Mouse (Mus musculus) heart, postnatal 25 days (tissue): Measurements from ENCODE around the gene Naa38. TPM values are rescaled to one million over a fixed set of nuclear protein-coding genes. Genes with fewer than 3 reads are reported as not detected.
"Not testable (repeated sequence)": the region's sequence is repeated elsewhere in the genome, so short reads cannot be mapped to it uniquely, and the experiment has no call there.

Experiments used
- DNase-seq: peaks from one replicate; pipeline ENCODE4 v3.0.0; 2022; ENCODE audit warnings: low spot score
- intact Hi-C: fragments of 180-260 bp; cut with DNase I; formaldehyde crosslinking; loops from one replicate; pipeline ENCODE4 v1.15.1; 2025
- total RNA-seq, 2 experiments: library from RNA; stranded (reverse); gene quantifications; 2 replicates each; pipeline ENCODE4 v1.2.3; 2021

Gene Naa38
- total RNA-seq, 2 experiments from 2014 or later: 97.5 to 99.2 TPM

DNA sequence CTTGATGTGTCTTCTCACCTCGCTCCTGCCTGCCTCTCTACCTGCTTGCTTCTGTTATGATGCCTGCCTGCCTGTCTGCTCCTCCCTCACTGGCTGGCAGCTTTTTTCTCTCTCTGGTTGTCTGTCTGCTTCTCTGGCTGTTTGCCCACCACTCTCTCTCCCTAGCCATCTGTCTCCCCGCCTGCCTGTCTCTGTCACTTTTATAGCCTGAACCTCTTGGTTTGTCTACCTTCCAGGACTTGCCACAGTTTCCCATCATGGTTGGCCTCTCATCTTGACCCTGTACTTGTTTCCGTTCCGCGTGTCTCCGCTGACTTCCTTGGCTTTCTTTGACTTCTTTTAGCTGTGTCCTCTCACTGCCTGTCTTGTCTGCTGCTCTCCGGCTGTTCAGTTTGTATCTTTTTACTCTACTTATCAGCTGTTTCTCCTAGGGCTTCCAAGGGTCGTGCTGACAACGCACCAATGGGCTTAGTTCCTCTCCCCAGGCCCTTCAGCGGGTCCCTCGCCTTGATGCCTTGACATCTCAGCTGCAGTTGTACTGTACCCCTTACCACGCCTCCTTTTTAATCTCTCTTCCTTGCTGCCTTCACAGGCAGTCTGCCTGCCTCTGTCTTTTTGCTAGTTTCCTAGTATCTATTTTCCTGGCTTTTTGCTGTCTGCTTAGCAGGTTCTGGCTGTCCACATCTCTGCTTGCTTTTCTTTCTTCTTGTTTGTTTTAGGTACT is 23.1 kb upstream of the Naa38 start:
- DNase-seq: no peak
- intact Hi-C loops: no loop called here

- DNase-seq: no peak
- intact Hi-C loops: no loop called here
Measured at GRCm38 (mm10) chr11:69372780-69373170, 22.5 kb upstream of the Naa38 start.

DNA sequence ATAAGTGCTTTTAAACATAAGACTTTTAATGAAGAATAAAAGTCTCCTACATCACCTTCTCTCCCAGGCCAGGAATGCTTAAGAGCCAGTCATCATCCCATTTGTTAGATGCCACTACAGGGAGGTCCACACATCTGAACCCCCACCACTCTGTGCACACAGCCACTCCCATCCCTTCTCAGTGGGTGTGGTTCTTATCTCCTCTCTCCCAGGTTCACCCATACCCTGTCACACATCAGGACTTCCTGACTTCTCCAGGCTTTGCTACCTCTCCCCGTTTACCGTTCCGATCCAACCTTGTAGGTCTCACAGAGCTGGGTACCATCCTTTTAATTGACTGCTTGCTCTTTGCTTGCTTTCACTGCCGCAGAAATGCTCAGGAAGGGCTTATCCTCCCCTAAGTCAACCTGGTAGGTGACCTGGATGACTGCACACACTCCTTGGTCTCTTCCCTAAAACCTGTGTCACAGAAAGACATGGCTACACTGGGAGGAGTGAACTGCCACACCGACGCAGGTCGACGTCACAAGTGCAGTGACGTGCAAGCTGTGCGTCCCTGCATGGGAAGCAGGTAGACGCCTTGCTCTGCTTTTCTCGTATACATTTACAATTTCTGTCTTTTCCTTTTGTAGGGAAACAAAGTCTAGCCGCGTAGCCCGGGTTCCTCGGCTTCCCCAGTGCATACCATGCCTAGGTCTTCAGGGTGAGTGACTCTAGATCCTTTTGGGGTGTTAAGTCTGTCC is 21.9 kb upstream of the Naa38 start:
- DNase-seq: no peak
- intact Hi-C loops: no loop called here

GRCm38 (mm10) chr11:69375646-69376045 is 19.6 kb upstream of the Naa38 start:
- DNase-seq: no peak
- intact Hi-C loops: no loop called here

- intact Hi-C loops: no loop called here
- DNase-seq: no peak
Measured at GRCm38 (mm10) chr11:69377766-69378165, 17.5 kb upstream of the Naa38 start.

DNA sequence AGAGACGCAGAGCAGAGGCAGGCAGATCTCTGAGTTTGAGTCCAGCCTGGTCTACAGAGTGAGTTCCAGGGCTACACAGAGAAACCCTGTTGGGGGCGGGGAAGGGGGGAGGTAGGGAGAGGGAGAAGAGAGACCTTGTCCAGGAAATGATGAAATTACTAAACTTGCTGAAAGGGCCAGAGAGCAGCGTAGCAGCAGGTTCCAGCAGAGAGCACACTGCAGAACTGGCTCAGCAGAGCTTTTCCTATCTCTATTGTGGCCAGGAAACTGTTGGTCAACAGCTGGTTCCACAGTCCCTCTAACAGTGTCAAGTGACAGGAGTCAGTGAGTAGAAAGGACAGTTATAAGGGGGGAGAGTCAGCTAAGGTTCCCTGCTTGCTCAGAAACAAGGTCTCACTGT is 15.7 kb upstream of the Naa38 start:
- intact Hi-C loops: no loop called here
- no peak for DNase-seq

- DNase-seq: no peak
- intact Hi-C loops: loop anchor here (10.0 kb wide), 1 partner anchor 187 kb away; the partner anchor contains the start of gene Alox8
Measured at GRCm38 (mm10) chr11:69381356-69381755, 13.9 kb upstream of the Naa38 start.

DNA sequence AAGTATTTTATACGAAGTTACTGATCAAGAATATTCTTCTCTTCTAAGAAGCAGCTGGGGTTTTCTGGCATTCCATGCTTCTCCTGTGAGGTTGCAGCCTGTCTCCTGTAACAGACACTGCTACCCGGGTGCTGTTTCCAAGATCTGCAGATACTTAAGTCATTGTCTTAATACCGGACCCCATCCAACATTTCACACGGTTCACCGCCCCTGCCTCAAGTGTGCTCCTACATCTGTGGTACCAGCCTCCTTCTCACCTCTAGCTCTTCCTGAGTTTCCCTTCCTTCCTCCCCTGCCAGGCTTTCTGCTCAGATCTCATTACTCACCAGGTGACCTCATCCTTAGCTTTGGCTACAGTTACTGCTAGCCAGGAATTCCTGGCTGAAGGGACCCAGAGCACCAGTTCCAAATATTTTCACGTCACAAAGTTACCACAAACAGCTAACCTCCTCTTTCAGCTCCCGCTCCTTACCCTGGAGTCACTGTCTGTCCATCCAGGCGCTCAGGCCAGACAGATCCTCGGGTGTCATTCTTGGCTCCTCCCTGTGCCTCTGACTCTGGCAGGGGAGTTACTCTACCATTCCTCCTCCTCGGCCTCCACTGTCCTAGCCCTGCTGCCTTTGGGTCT is 12.7 kb upstream of the Naa38 start:
- intact Hi-C loops: loop anchor here (10.0 kb wide), 1 partner anchor 188 kb away; the partner anchor contains the start of gene Alox8
- DNase-seq: no peak

- no peak for DNase-seq
- intact Hi-C loops: loop anchor here (10.0 kb wide), 1 partner anchor 190 kb away; the partner anchor contains the start of gene Alox8
Measured at GRCm38 (mm10) chr11:69384979-69385378, 10.3 kb upstream of the Naa38 start.

DNA sequence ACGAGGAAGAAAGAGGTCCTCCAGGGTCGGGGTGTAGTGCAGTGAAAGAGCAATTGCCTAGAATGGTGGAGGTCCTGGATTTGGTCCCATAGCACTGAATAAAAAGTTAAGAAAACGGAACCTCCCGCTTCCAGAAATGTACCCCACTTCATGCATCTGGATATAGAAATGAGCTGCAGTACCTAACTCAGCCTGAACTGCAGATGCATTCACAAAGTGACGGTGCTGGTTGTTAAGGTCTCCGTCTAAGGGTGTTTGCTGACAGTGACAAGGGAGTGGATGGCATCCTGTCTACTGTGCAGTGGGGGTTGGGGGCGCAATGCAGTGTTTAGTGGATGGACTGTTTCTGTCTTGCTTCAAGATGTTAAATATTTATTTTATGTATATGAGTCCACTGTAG is 8.5 kb upstream of the Naa38 start:
- intact Hi-C loops: loop anchor here (10.0 kb wide), 1 partner anchor 192 kb away; the partner anchor contains the start of gene Alox8
- DNase-seq: no peak

GRCm38 (mm10) chr11:69388680-69389079 is 6.6 kb upstream of the Naa38 start:
- intact Hi-C loops: loop anchor here (1.0 to 10.0 kb wide), 2 partner anchors 116 to 194 kb away; partner anchors contain the start of gene Alox8
- DNase-seq: no peak

DNA sequence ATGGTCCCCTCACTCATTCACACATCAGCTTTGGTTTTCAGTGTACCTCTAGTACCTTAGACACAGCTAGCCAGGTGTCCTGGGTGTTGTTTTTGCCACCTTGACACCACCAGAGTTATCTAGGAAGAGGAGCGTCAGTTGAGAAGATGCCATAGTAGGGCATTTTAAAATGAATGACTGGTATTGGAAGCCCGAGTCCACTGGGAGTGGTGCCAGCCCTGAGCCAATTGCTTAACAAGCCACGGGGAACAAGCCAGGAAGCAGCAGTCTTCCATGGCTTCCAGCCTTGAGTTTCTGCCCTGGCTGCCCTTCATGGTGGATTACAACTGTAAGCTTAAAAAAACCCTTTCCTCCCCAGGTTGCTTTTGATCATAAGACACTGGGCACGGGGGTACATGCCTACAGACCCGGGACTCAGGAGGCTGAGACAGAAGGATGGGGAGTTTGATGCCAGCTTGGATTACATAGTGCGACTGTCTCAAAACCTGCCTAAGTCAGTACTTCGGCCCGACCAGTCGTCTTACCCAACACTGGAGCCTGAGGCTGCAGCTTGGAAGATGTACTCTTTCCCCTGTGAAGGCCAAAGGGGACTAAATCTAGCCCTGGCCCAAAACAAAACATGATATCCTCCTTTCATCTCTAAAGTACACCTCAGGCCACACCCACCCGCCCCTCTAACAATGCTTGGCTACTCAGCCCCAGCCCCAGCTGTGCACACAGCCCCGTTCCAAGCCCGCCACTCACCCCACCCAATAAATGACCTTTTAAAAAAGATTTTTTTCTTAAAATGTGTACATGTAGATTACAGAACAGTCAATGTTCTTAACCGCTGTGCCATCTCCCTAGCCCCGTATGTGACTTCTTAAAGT is 5.5 kb upstream of the Naa38 start:
- DNase-seq: no peak
- intact Hi-C loops: loop anchor here (1.0 to 10.0 kb wide), 4 partner anchors 57 to 195 kb away; partner anchors contain the start of gene Alox8

- no peak for DNase-seq
- intact Hi-C loops: loop anchor here (1.0 to 2.0 kb wide), 2 partner anchors 58 to 121 kb away; no protein-coding TSS in a partner anchor
Measured at GRCm38 (mm10) chr11:69390400-69391034, 4.8 kb upstream of the Naa38 start.

GRCm38 (mm10) chr11:69394591-69395167 is 608 bp upstream of the Naa38 start:
- DNase-seq: not testable (repeated sequence)
- intact Hi-C loops: loop anchor here (5.0 kb wide), 1 partner anchor 297 kb away; the partner anchor contains the start of gene Per1

DNA sequence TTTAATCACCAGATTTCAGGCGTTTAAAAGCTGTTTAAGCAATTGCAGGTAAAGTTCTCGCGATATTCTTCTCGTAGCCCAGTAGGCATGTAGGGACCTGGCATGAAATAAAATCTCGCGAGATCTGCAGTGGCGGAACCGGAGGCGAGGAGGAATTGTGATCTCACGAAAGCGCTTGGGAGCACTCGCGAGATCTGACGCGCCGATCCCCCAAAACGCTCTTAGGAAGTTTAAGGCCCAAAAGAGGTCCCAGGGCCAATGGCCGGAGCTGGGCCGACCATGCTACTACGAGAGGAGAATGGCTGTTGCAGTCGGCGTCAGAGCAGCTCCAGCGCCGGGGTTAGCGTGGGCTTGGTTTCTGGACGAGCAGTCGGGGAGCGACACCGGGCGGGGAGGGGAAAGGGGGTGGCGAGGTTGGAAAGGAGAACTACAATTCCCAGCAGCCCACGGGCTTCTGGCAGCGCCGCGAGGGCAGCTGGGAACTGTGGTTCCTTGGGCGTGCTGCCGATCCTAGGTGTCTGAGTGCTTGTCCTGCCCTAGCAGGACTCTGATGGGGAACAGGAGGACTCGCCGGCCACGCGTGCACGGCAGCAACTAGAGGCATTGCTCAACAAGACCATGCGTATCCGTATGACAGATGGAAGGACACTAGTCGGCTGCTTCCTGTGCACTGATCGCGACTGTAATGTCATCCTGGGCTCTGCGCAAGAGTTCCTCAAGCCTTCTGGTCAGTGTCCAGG is 517 bp downstream of the Naa38 start:
- intact Hi-C loops: loop anchor here (5.0 kb wide), 1 partner anchor 299 kb away; the partner anchor contains the start of gene Per1

DNA sequence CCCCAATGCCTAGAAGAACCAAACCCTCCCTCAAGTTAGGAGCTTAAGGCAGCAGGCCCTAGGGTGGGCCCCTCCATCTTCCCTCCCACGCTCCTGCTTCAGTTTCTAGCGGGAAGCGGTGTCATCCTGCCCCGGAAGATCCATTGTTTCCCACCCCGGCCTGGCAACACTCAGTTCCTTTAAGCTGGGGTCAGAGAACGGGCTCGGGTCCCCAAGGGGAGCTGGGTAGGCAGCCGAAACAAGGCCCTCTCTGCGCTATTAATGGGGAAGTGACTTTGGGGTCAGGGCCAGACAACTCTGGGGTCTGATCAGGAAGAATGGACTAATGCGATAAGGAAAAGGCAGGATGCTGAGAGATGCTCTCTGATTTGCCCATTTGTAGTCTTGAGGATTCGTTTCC is 1.5 kb downstream of the Naa38 start:
- intact Hi-C loops: loop anchor here (5.0 kb wide), 1 partner anchor 299 kb away; the partner anchor contains the start of gene Per1
- DNase-seq: peak; percentile 76

More for the DNA sequence above, 517 bp downstream of the Naa38 start:
- peak; percentile 94 for DNase-seq

GRCm38 (mm10) chr11:69397581-69398057 is 2.3 kb downstream of the Naa38 start:
- intact Hi-C loops: loop anchor here (5.0 kb wide), 1 partner anchor 300 kb away; the partner anchor contains the start of gene Per1

More at GRCm38 (mm10) chr11:69397581-69398057, 2.3 kb downstream of the Naa38 start:
- peak; percentile 8 for DNase-seq
